Mouse (Mus musculus): ENCODE measurements around the gene Ric8b.

Gene Ric8b

DNA sequence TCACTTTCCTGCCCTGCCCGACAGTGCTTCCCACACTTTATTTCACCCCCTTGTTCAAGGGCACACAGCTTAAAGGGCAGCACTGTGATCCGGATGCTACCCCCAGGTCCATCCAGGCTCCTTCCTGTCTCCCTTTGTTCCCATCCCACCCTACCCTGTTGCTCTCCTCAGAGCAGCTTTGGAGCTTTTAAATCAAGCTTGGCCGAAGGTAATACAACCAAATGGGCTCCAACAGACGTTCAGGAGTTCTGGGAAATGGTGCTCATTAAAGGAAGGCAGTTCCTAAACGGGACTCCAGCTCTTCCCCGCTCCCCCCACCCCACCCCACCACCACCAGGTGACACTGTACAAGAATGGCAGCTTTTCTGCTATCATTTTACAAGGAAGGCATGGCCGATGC lies 7.2 kb upstream of the Ric8b start:
- no peak for DNase-seq

- no peak for DNase-seq
Observed at GRCm38 (mm10) chr10:84910758-84911384, 6.5 kb upstream of the Ric8b start.

DNA sequence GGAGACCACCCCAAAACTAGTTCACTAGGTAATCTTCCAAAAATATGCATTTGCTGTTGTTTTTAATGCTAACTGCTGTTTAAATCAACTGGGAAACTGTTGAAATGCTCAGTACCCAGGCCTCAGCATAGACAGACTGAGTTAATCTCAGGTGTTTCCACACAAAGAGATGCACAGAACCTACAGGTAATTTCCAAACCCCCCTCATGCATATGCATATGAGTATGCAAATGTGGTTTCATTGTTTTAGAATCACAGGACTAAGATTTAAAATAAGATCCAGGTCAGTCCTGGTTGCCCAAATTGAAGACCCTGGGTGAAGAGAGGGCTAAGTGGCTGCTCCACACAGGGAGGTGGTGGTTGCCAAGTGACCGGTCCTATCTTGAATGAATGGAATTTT lies 4.3 kb upstream of the Ric8b start:
- DNase-seq, result no peak

- no peak for DNase-seq
Observed at GRCm38 (mm10) chr10:84915476-84915875, 1.9 kb upstream of the Ric8b start.

- DNase-seq, result peak; percentile 74
Observed at GRCm38 (mm10) chr10:84917731-84918095, 297 bp downstream of the Ric8b start.

GRCm38 (mm10) chr10:84926336-84926735 lies 8.9 kb downstream of the Ric8b start:
- no peak for DNase-seq

GRCm38 (mm10) chr10:84926885-84927284 lies 9.5 kb downstream of the Ric8b start:
- no peak for DNase-seq

DNA sequence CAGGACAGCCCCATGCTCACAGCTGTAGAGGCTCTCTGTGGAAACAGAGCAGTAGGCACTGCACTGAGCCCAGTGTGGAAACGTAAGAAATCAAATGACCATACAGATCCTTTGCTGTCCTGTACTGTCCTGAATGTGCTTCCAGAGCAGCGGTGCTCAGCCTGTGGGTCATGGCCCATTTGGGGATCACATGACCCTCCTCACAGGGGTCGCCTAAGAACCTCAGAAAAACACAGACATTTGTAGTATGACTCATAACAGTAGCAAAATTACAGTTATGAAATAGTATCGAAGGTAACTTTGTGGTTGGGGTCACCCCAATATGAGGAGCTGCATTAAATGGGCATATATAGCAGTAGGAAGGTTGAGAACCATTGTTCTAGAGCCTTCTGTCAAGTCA lies 11.0 kb downstream of the Ric8b start:
- DNase-seq, result no peak

DNA sequence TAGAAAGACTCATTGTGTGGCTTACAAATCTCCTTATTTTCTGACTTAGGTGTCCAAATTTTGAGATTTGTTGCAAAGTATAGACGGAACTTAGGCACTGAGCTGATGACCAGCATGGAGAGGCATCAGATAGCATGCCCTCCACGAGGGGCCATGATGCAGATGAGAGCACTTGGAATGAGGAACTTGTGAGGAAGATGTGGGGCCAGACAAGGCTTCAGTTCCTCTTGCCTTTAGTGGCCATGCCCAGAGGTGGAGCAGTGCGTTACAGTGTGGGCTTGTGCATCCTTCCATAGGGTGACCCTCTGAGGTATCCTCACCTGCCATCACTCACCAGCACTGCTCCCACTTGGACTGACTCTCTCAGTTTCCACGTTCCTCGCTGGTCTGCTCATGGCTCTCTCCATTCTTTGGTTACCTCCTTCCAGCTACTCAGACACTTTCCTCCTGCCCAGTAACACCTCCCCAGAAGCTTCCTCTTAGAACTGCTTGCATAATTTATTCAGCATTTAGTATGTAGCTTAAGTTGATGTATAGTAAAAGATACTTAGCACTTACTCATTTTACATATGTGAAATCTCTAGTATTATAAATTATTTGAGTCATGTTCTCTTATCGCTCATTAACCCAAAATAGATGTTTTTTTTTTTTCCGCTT lies 18.3 kb downstream of the Ric8b start:
- DNase-seq, result no peak

GRCm38 (mm10) chr10:84936832-84937515 lies 19.6 kb downstream of the Ric8b start:
- DNase-seq, result no peak

DNA sequence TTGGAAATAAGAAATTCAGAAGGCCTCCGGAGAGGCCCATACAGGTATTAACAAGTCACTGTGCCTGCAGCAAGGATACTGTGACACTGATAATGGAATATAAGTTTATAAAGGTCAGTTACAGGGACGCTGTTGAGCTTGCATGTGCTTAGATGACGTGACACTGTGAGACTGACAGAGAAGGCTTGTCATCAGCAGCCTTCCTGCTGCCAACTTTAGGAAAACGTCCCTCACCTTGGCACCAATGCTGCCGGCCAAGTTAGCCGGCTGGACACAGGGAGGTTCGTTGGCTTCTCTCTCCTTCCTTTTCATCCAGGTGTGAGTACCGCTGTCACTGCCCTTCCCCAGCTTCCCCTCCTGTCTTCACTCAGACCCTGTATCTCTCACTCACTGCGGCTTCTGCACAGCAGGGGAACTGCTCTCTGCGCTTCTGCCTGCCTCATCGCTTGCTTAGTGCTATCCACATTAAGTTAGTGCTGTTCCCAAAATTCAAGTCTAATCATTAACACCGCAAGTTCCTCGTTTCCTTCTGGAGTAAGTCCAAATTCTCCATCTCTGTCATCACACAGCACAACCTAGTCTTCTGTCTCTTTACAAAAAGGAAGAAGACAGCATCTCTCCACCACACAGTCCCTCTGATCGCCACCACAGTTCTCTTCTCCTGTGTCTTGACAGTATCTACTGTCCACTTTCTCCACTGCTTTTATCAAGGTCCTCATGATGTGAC lies 20.8 kb downstream of the Ric8b start:
- DNase-seq, result no peak

- DNase-seq, result no peak
Observed at GRCm38 (mm10) chr10:84938886-84939285, 21.5 kb downstream of the Ric8b start.

DNA sequence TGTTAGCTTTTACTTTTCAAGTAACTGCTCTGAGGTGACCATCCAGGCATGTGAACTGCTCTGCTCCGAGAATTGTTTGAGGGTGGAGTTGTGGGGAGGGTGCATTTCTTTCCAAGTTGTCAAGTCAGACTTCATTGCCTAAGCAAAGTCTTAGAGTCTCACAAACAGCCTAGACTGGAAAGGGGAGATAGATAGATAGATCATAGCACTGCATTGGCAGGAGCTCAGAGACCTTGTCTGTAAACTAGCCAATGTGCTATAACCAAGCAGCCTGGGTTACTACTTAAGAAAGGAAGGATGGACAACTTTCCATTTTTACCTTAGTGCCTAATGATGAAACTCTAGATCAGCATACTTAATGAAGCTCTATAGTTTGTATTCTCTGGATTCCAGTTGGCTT lies 22.9 kb downstream of the Ric8b start:
- no peak for DNase-seq

DNA sequence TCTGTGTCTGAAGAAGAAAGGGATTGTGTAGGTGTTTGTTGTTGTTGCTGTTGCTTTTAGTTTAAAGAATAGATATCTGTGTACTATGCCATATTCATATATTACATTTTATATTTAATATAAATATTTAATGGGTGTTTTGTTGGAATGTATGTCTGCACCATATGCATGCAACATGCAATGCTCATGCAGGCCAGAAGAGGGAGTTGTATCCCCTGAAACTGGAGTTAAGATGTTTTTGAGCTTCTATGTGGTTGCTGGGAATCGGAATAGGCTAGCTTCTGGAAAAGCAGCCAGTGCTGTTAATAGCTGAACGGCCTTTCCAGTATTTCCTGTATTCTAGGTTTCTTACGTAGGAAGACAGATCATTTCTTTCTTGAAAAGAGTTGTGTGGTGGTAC lies 28.3 kb downstream of the Ric8b start:
- DNase-seq, result peak; percentile 25

GRCm38 (mm10) chr10:84948970-84949683 lies 31.7 kb downstream of the Ric8b start:
- no peak for DNase-seq

- no peak for DNase-seq
Observed at GRCm38 (mm10) chr10:84949684-84950010, 32.2 kb downstream of the Ric8b start.

GRCm38 (mm10) chr10:84950384-84950783 lies 33.0 kb downstream of the Ric8b start:
- no peak for DNase-seq

GRCm38 (mm10) chr10:84954236-84954635 lies 36.8 kb downstream of the Ric8b start:
- DNase-seq, result no peak

DNA sequence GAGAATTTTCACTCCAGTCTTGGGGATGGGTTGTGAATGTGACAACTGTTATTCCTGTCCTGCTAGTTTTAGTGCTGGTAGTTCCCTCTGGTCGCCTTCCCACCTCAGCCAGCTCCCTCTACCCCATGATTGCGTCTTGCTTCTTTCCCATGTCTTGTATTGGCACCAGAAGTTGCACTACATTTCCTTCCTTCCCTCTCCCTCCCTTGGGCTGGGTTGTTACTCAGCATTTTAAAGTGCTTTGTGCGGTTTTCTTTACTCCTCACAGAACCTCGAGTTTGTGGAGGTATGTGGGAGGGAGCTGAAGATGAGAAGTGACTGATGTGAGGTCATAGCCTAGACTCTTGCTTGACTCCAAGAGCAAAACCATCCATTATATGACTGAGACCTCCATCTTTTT lies 38.8 kb downstream of the Ric8b start:
- no peak for DNase-seq

GRCm38 (mm10) chr10:84958597-84958996 lies 41.2 kb downstream of the Ric8b start:
- DNase-seq, result no peak

GRCm38 (mm10) chr10:84960380-84960930 lies 43.0 kb downstream of the Ric8b start:
- no peak for DNase-seq

GRCm38 (mm10) chr10:84963126-84963525 lies 45.7 kb downstream of the Ric8b start:
- no peak for DNase-seq

DNA sequence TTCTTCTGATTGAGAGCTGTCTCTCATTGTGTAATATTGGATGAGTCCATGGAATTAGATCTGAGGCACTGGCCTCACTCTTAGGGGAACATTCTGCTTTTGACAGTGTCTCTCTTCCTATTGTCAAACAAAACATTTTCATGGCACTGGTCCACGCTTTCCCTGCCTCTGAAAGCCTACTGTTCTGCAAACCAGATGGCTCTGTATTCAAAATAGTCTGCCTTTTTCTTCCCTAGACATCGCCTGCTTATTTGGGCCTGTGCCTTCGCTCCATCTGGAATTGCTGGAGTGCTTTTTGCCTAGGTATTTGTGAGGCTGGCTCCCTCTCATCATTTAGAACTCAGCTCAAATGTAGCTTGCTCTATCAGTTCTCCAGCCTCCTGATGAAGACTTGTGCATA lies 46.3 kb downstream of the Ric8b start:
- no peak for DNase-seq

All from thymus, postnatal 4 days (tissue).